Mouse (Mus musculus) embryonic facial prominence, embryonic 13.5 days (tissue): ENCODE data around the gene F2. TPM values are rescaled to one million over a fixed set of nuclear protein-coding genes. Genes with fewer than 3 reads are reported as not detected.

Experiments
- ATAC-seq: fragments of 200-750 bp; cut with Nextera tagmentation; 2 replicates; pipeline ENCODE4 v1.8.0; 2017; ENCODE audit warnings: low read depth; ENCODE audit not compliant: insufficient number of reproducible peaks, insufficient read depth, low FRiP score, low TSS enrichment
- H3K27ac ChIP-seq: fragments of 300-500 bp; sonication (generic); 2 replicates; pipeline ENCODE4 v1.5.1; 2015; ENCODE audit warnings: moderate library complexity, mild to moderate bottlenecking, inconsistent platforms
- H3K27me3 ChIP-seq: fragments of 300-500 bp; sonication (generic); 2 replicates; pipeline ENCODE4 v1.6.1; 2015; ENCODE audit warnings: mild to moderate bottlenecking, inconsistent platforms
- H3K36me3 ChIP-seq: fragments of 300-500 bp; sonication (generic); 2 replicates; pipeline ENCODE4 v1.6.1; 2015; ENCODE audit warnings: mild to moderate bottlenecking, inconsistent platforms
- H3K4me1 ChIP-seq: fragments of 300-500 bp; sonication (generic); 2 replicates; pipeline ENCODE4 v1.6.1; 2015; ENCODE audit warnings: inconsistent platforms
- H3K4me2 ChIP-seq: fragments of 300-500 bp; sonication (generic); 2 replicates; pipeline ENCODE4 v1.6.1; 2015; ENCODE audit warnings: moderate library complexity, mild to moderate bottlenecking, inconsistent platforms
- H3K4me3 ChIP-seq: fragments of 300-500 bp; sonication (generic); 2 replicates; pipeline ENCODE4 v1.5.1; 2015; ENCODE audit warnings: mild to moderate bottlenecking, inconsistent platforms
- H3K9ac ChIP-seq: fragments of 300-500 bp; sonication (generic); 2 replicates; pipeline ENCODE4 v1.6.1; 2015; ENCODE audit warnings: mild to moderate bottlenecking, inconsistent platforms
- H3K9me3 ChIP-seq: fragments of 300-500 bp; sonication (generic); 2 replicates; pipeline ENCODE4 v1.6.1; 2016; ENCODE audit warnings: inconsistent platforms
- WGBS: fragments of 180-500 bp; shearing (Covaris S2); methylation state at CpG from one replicate; pipeline ENCODE4 v1.1.7; 2015; ENCODE audit warnings: mixed read lengths; 5-methylcytosine and 5-hydroxymethylcytosine counted together
- polyA plus RNA-seq: library from polyadenylated mRNA; unstranded; fragments of >200 nt; fragmentation: Nextera tagmentation; extraction: Ambion mirVana; gene quantifications from 2 replicates; pipeline ENCODE4 v1.2.1, GENCODE M21; 2015

The F2 gene
- 0.27 and 4.3 TPM in 2 replicates for polyA plus RNA-seq

DNA sequence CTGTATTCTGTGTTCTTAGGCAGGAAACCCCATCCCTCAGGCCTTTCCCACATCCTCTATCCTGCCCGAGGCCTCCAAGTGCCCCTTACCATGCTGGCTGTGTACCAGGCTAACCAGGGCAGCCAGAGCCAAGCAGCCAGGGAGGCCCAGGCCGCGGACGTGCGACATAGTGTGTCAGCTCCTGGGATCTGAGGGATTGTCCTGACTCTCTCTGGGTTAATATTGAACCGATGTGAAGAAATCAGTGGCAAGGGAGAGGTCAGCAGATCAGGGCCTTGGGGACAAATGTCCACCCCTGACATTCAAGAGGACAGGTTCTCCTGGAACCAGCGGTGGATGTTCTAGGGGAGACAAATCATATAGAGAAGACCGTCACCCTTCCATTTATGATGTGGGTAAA is at the start of gene F2:
F2 (minus strand) TSS at position 186 of the 400 bp plus-strand sequence.
- Histone ChIP-seq H3K4me3 (no peak within 1 kb of the TSS), H3K36me3 (no peaks in the 10 kb centered on the region), H3K27ac (no peak within 1 kb of the TSS), H3K9ac (no peak within 1 kb of the TSS), H3K4me1 (no peaks in the 10 kb centered on the region), H3K4me2 (no peak within 1 kb of the TSS), H3K27me3 (no peaks in the 10 kb centered on the region), H3K9me3 (no peaks in the 10 kb centered on the region)
- WGBS = 88% methylated on average over 8 of the region's 8 CpGs
- no peak for ATAC-seq

DNA sequence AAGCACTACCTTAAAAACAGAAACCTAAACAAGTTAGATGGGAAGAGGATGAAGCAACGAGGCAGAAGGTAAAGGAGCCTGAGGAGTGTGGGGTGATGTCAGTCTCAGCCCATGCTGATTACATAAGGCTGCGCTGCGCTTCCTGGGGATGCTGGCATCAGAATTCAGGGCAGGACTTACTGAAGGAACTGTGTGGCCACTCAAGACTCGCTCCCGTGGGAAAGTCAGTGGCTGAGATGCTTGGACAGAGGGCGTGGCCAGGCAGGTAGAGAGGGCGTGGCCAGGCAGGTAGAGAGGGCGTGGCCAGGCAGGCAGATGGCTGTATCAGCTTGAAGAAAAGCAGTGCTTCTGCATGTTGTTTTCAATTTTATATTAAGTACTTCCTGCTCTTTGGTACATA is 47.7 kb upstream of the F2 start:
- Histone ChIP-seq H3K4me2 (no peak overlapping the region), H3K4me1 (no peaks in the 10 kb centered on the region), H3K4me3 (no peak overlapping the region), H3K36me3 (peaks cover 91% of the 10 kb centered on the region), H3K27ac (no peak overlapping the region), H3K27me3 (no peaks in the 10 kb centered on the region), H3K9me3 (no peaks in the 10 kb centered on the region), H3K9ac (no peak overlapping the region)
- no peak for ATAC-seq
- WGBS = 78% methylated on average over 8 of the region's 8 CpGs

DNA sequence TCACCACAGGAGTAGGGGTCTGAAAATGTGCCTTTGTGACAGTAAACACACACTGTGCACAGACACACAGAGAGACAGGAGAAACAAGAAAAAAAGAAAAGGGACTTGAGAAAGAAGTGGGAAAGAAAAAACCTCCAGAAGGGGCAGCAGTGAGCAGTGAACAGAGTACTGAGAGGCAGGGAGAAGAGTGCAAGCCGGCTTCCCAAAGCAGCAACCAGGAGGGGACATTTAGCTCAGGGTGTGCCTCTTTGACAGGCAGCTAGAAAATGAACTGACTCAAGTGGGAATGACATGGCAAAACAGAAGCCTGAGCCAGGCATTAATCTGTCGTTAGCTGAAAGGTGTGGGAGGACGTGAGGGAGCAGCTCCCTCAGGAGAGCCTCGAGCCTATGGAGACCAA is 46.6 kb upstream of the F2 start:
- H3K36me3 ChIP-seq = peaks cover 91% of the 10 kb centered on the region
- H3K4me3 ChIP-seq = no peak overlapping the region
- 52% methylated on average over 4 of the region's 4 CpGs for WGBS
- no peak overlapping the region for H3K4me2 ChIP-seq
- no peaks in the 10 kb centered on the region for H3K27me3 ChIP-seq
- no peak for ATAC-seq
- no peaks in the 10 kb centered on the region for H3K4me1 ChIP-seq
- no peak overlapping the region for H3K27ac ChIP-seq
- no peak overlapping the region for H3K9ac ChIP-seq
- no peaks in the 10 kb centered on the region for H3K9me3 ChIP-seq

DNA sequence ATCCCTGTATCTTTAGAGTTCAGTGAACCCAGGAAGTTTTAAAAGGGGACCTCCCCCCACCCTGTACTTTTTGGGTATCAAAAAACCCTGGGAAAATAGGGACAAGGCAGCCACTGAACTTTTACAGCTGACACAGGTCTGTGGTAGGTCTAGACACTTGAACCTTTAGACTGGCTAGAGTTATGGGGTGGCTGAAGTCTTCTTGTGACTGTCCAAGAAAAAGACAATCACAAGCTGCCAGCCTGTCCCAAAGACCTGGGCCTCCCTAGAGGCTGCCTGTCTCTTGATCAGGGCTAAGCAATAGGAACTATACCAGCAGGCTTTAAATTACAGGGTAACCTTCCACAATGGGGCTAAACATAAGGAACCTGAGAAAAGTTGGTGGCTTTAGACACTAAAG is 40.7 kb upstream of the F2 start:
- no peak for ATAC-seq
- Histone ChIP-seq H3K4me1 (no peaks in the 10 kb centered on the region), H3K36me3 (peaks cover 93% of the 10 kb centered on the region), H3K27me3 (no peaks in the 10 kb centered on the region), H3K4me2 (no peak overlapping the region), H3K9me3 (no peaks in the 10 kb centered on the region), H3K27ac (no peak overlapping the region), H3K9ac (no peak overlapping the region), H3K4me3 (no peak overlapping the region)

DNA sequence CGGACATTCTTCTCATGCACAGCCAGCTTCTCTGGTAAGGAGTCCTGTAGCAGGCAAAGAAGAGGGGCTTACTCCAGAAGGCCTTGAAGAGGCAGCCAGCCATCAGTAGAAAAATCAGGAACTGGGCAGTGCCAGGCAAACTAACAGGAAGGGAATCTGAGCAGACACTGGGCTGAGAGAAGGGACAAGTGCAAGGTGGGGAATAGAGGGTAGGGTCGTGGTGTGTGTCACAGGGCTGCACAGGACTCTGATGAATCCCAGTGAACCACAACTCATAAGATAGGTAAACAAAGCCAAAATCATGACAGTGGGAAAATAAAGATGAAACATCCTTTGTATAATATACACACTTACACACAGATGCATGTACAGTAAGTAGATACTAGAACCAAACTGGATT is 40.2 kb upstream of the F2 start:
- no peaks in the 10 kb centered on the region for H3K4me1 ChIP-seq
- H3K36me3 ChIP-seq = peaks cover 93% of the 10 kb centered on the region
- no peak overlapping the region for H3K4me2 ChIP-seq
- H3K9me3 ChIP-seq = no peaks in the 10 kb centered on the region
- no peak overlapping the region for H3K4me3 ChIP-seq
- H3K27ac ChIP-seq = no peak overlapping the region
- whole genome bisulfite sequencing = 83% methylated on average over 2 of the region's 2 CpGs
- H3K27me3 ChIP-seq = no peaks in the 10 kb centered on the region
- ATAC-seq = no peak
- H3K9ac ChIP-seq = no peak overlapping the region

DNA sequence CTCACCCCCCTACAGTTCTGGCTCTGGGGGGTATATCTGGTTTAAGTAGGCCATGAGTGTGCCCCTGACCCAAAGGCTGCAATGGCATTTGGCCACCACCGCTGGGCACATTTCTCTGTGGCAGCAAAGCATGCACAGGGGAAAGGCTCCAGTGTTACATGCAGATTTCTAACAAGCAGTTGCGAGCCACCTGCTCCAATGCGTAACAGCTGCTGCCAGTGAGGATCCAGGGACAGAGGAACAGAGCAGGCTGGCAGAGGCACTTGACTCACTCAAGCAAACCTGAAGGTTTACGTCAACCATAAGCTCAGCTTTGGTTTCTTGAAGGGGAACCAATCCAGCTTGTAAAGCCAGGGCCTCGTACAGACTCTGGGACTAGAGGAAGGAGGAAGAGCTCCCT is 38.7 kb upstream of the F2 start:
- WGBS = 91% methylated on average over 5 of the region's 5 CpGs
- ATAC-seq = no peak

DNA sequence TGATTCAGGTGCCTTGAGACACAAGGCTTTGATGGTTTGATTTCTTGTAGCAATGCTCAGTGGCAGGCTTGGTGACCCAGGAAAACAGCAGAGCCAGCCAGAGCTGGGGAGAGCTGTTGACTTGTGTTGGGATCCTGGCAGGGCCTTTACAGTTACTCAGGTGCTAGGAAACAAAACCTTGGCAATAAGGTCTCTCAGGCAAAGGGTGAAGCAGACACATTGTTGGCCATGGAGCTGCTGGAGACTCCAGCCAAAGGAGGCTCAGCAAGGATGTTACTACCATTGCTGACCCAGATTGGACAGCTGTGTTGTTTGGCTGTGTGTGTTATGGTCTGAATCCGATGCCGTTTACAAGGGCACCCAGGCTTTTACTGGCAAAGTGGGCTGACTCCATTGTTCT is 37.4 kb upstream of the F2 start:
- H3K27ac ChIP-seq = no peak overlapping the region
- no peaks in the 10 kb centered on the region for H3K9me3 ChIP-seq
- H3K4me1 ChIP-seq = no peaks in the 10 kb centered on the region
- no peak overlapping the region for H3K9ac ChIP-seq
- H3K36me3 ChIP-seq = peaks cover 95% of the 10 kb centered on the region
- H3K4me3 ChIP-seq = no peak overlapping the region
- H3K4me2 ChIP-seq = no peak overlapping the region
- no peak for ATAC-seq
- 97% methylated on average over 2 of the region's 2 CpGs for WGBS
- H3K27me3 ChIP-seq = no peaks in the 10 kb centered on the region

More for the DNA sequence above, 38.7 kb upstream of the F2 start:
- H3K4me3 ChIP-seq = no peak overlapping the region
- H3K9ac ChIP-seq = no peak overlapping the region
- H3K36me3 ChIP-seq = peaks cover 95% of the 10 kb centered on the region
- no peaks in the 10 kb centered on the region for H3K4me1 ChIP-seq
- no peak overlapping the region for H3K4me2 ChIP-seq
- H3K9me3 ChIP-seq = no peaks in the 10 kb centered on the region
- H3K27ac ChIP-seq = no peak overlapping the region; the same call in 1 of the 2 replicates
- H3K27me3 ChIP-seq = no peaks in the 10 kb centered on the region

DNA sequence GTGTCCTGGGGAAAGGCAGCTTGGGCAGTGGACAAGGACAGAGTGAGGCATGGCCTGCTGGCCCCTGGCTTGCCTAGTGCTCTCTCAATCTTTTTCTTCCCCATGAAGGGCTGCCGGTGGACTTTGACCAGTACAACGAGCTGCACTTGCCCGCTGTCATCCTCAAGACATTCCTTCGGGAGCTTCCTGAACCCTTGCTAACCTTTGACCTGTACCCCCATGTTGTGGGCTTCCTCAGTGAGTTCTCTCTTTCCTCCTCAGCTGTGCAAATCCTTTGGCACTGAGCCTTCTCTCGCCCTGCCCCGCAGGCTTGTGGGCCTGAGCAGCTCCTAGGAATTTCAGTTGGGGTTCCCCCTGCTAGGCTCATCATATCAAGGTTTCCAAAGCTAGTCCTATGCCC is 33.8 kb upstream of the F2 start:
- Histone ChIP-seq H3K36me3 (peaks cover 88% of the 10 kb centered on the region), H3K4me3 (no peak overlapping the region), H3K9me3 (no peaks in the 10 kb centered on the region), H3K9ac (no peak overlapping the region), H3K27me3 (no peaks in the 10 kb centered on the region), H3K27ac (no peak overlapping the region), H3K4me1 (no peaks in the 10 kb centered on the region), H3K4me2 (no peak overlapping the region)
- WGBS = 83% methylated on average over 6 of the region's 6 CpGs
- no peak for ATAC-seq

DNA sequence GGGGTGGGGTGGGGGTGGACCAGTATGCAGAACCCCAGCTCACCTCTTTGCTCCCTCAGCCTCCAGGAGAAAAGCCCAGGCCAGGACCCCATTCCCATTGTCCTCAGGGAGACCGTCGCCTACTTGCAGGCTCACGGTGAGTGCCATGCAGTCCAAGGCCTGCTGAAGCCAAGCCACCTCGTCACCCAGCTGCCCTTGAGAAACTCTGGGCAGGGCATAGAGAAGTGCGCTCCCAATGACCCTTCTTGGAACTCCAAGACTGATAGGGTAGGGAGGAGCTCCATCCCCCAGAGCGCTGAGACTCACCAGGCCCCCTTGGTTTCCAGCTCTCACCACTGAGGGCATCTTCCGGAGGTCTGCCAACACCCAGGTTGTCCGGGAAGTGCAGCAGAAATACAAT is 33.1 kb upstream of the F2 start:
- no peak for ATAC-seq
- H3K27me3 ChIP-seq = no peaks in the 10 kb centered on the region
- WGBS = 88% methylated on average over 8 of the region's 8 CpGs

DNA sequence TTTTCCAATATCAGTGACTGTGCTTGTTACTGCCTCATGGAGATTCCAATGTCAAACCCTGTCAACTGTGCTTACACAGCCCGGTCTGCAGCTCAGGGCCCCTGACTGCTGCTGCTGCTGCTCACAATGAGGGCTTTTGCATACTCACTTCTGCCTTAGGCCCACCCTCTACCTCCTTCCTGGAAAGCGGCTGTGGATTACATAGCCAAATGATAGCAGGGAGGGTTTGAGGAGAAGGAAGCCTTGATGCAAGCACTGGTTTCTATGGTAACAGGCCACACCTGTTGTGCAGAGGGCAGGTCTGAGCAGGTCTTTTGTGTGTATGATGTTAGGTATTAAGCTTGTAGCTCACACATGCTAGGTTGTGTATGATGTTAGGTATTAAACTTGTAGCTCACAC is 31.5 kb upstream of the F2 start:
- Histone ChIP-seq H3K9me3 (no peaks in the 10 kb centered on the region), H3K4me1 (no peaks in the 10 kb centered on the region), H3K36me3 (peaks cover 89% of the 10 kb centered on the region), H3K9ac (no peak overlapping the region), H3K27ac (no peak overlapping the region), H3K4me3 (no peak overlapping the region), H3K27me3 (no peaks in the 10 kb centered on the region), H3K4me2 (no peak overlapping the region)
- 65% methylated on average over 2 of the region's 2 CpGs for WGBS
- ATAC-seq = no peak

More for the DNA sequence above, 33.1 kb upstream of the F2 start:
- Histone ChIP-seq H3K9me3 (no peaks in the 10 kb centered on the region), H3K4me1 (no peaks in the 10 kb centered on the region), H3K27ac (no peak overlapping the region), H3K9ac (no peak overlapping the region), H3K4me3 (no peak overlapping the region), H3K36me3 (peaks cover 88% of the 10 kb centered on the region), H3K4me2 (no peak overlapping the region)

DNA sequence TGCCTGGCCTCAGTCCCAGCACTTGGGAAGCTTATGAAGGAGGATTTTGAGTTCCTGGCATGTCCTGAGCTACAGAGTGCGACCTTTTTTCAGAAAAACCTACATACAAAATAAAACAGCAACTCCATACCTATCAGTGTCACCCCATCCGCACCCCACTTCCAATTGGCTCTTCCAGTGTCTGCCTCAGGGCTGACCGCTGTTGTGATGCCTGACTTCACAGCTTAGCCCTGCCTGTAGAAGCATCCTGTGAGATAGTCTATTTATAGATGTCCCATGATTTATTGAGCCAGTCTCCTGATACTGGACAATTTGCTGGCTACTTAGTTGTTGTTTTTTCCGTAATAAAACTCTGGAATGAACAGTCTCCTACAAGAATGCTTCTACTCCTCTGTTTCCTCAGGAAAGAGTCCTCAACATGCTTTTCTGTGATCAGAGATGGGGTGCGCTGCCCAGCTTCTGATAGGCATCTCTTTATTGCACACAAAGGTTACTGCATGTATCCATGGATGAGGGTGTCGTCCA is 30.2 kb upstream of the F2 start:
- Histone ChIP-seq H3K4me3 (no peak overlapping the region), H3K4me2 (no peak overlapping the region), H3K4me1 (no peaks in the 10 kb centered on the region), H3K27me3 (no peaks in the 10 kb centered on the region), H3K9me3 (no peaks in the 10 kb centered on the region), H3K9ac (no peak overlapping the region), H3K36me3 (peaks cover 90% of the 10 kb centered on the region), H3K27ac (no peak overlapping the region)
- ATAC-seq = no peak
- WGBS = 94% methylated on average over 6 of the region's 6 CpGs

DNA sequence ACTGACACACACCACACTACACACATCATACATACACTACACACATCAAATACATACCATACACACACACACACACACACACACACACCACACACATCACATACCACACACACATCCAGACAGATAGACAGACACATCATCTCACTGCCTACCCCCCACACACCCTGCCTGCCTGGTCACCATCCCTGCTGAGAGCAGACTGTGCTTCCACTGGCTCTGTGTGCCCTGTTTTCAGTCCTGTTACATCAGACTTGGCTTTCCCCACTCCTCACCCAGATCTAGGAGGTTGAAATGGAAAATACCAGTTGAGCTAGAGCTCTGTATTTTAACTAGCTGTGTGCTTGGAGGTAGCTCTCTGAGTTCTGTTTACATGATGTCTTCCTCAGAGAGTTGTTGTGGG is 28.6 kb upstream of the F2 start:
- Histone ChIP-seq H3K27ac (no peak overlapping the region), H3K9me3 (no peaks in the 10 kb centered on the region), H3K4me3 (no peak overlapping the region), H3K27me3 (no peaks in the 10 kb centered on the region), H3K36me3 (peaks cover 86% of the 10 kb centered on the region), H3K4me1 (no peaks in the 10 kb centered on the region), H3K9ac (no peak overlapping the region), H3K4me2 (no peak overlapping the region)
- ATAC-seq = no peak

DNA sequence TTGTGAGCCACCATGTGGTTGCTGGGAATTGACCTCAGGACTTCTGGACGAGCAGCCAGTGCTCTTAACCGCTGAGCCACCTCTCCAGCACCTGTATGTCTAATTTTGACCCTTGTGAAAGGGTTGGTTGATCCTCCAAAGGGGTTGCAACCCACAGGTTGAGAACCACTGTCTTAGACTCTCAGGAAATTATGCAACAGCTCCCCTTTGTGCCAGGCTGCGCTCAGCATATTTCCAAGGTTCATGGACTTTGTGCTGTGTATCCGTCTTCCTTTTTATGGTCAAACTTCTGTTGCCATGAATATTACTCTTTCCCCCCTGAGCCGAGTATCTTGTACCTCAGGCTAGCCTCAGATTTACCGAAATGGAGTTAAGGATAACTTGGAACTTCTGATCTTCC is 24.8 kb upstream of the F2 start:
- H3K27me3 ChIP-seq = no peaks in the 10 kb centered on the region
- H3K4me1 ChIP-seq = no peaks in the 10 kb centered on the region
- ATAC-seq = no peak
- H3K4me2 ChIP-seq = no peak overlapping the region
- no peak overlapping the region for H3K4me3 ChIP-seq
- no peak overlapping the region for H3K27ac ChIP-seq
- 92% methylated on average over 6 of the region's 6 CpGs for WGBS
- H3K36me3 ChIP-seq = peaks cover 91% of the 10 kb centered on the region
- H3K9ac ChIP-seq = no peak overlapping the region
- H3K9me3 ChIP-seq = no peaks in the 10 kb centered on the region
